Mouse (Mus musculus) midbrain, embryonic 11.5 days (tissue): ENCODE measurements around the gene Fer1l4. TPM values are rescaled to one million over a fixed set of nuclear protein-coding genes. Genes with fewer than 3 reads are reported as not detected.

ENCODE experiments used
- ATAC-seq: fragments of 200-750 bp; cut with Nextera tagmentation; 2 replicates; pipeline ENCODE4 v1.8.0; 2017; ENCODE audit warnings: moderate TSS enrichment, moderate library complexity; ENCODE audit not compliant: low FRiP score
- DNase-seq: peaks from one replicate; pipeline ENCODE4 v3.0.0; 2015; ENCODE audit warnings: low spot score; ENCODE audit errors: missing footprints
- H3K27ac ChIP-seq: fragments of 300-500 bp; sonication (generic); 2 replicates; pipeline ENCODE4 v1.5.1; 2014; ENCODE audit warnings: low read depth, low read length
- H3K27me3 ChIP-seq: fragments of 300-500 bp; sonication (generic); 2 replicates; pipeline ENCODE4 v1.6.1; 2014; ENCODE audit warnings: mild to moderate bottlenecking, low read length, moderate library complexity, mixed read lengths; ENCODE audit not compliant: control insufficient read depth, insufficient read depth
- H3K36me3 ChIP-seq: fragments of 300-500 bp; sonication (generic); 2 replicates; pipeline ENCODE4 v1.6.1; 2014; ENCODE audit warnings: mild to moderate bottlenecking, low read length, moderate library complexity, mixed read lengths; ENCODE audit not compliant: control insufficient read depth, insufficient read depth
- H3K4me1 ChIP-seq: fragments of 300-500 bp; sonication (generic); 2 replicates; pipeline ENCODE4 v1.6.1; 2014; ENCODE audit warnings: low read length; ENCODE audit not compliant: control insufficient read depth, insufficient read depth
- H3K4me2 ChIP-seq: fragments of 300-500 bp; sonication (generic); 2 replicates; pipeline ENCODE4 v1.6.1; 2014; ENCODE audit warnings: mild to moderate bottlenecking, moderate library complexity
- H3K4me3 ChIP-seq: fragments of 300-500 bp; sonication (generic); 2 replicates; pipeline ENCODE4 v1.5.1; 2014; ENCODE audit warnings: low read depth, low read length
- H3K9ac ChIP-seq: fragments of 300-500 bp; sonication (generic); 2 replicates; pipeline ENCODE4 v1.6.1; 2014; ENCODE audit warnings: low read length
- H3K9me3 ChIP-seq: fragments of 300-500 bp; sonication (generic); 2 replicates; pipeline ENCODE4 v1.6.1; 2016; ENCODE audit warnings: low read length; ENCODE audit not compliant: control insufficient read depth
- WGBS: fragments of 180-500 bp; shearing (Covaris S2); extraction: QIAGEN DNeasy Blood & Tissue Kit; methylation state at CpG from one replicate; pipeline ENCODE4 v1.1.7; 2014; 5-methylcytosine and 5-hydroxymethylcytosine counted together
- polyA plus RNA-seq: library from polyadenylated mRNA; unstranded; fragments of >200 nt; fragmentation: Nextera tagmentation; extraction: Ambion mirVana; gene quantifications from 2 replicates; pipeline ENCODE4 v1.2.1, GENCODE M21; 2014

Gene Fer1l4
- not detected in 2 replicates for polyA plus RNA-seq

DNA sequence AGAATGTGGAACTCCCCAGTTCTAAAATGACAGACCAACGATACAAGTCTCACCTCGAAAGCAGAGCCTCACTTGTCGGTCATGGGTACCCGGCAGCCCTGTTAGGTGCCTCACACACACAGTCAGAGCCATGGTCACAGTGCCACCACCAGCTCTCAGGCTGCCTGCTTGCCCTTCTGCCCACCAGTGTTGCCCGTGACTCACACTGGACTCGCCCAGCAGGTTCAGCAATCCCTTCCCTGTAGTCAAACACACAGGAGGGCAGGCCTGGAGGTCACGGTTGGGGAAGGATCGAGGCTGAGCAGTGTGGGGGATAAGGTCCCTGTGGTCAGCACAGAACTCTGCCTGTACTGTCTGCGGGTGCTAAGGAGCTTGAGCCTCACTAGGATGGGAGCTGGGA is at the start of gene Fer1l4:
Gene Fer1l4, minus strand, starts transcription at position 132 of the 400 bp plus-strand sequence.
- Histone ChIP-seq H3K4me3 (no peak within 1 kb of the TSS), H3K27me3 (no peaks in the 10 kb centered on the region), H3K4me2 (no peak within 1 kb of the TSS), H3K9ac (no peak within 1 kb of the TSS), H3K9me3 (no peaks in the 10 kb centered on the region), H3K27ac (no peak within 1 kb of the TSS), H3K4me1 (no peaks in the 10 kb centered on the region), H3K36me3 (no peaks in the 10 kb centered on the region)
- ATAC-seq: no peak
- 85% methylated on average over 9 of the region's 9 CpGs for WGBS
- no peak for DNase-seq

DNA sequence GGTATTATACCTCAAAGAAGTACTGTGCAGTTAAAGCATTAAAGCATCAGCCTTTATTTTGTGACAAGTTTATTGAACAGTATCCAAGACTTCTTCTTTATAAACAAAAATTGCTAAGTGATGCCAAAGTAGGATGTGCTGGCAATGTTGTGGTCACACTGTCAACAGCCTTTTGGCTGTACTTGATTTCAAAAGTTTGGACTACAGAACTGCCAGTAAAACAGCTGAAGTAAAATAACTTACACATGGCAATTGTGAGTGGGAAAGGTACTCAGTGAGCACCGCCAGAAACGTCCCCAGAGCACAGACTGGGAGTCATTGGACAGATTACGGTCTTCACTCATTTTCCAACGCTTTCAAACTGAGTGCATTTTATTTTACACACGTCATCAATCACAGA is 39.2 kb upstream of the Fer1l4 start:
- Histone ChIP-seq H3K4me3 (no peak overlapping the region), H3K36me3 (peaks cover 3% of the 10 kb centered on the region), H3K27me3 (no peaks in the 10 kb centered on the region), H3K9me3 (no peaks in the 10 kb centered on the region), H3K4me2 (no peak overlapping the region), H3K4me1 (peaks cover 9% of the 10 kb centered on the region), H3K9ac (no peak overlapping the region), H3K27ac (no peak overlapping the region)
- DNase-seq (no peak), ATAC-seq (no peak)
- WGBS: 95% methylated on average over 5 of the region's 5 CpGs

- ATAC-seq (peak; percentile 78), DNase-seq (no peak)
- peaks cover 9% of the 10 kb centered on the region for H3K4me1 ChIP-seq
- H3K36me3 ChIP-seq: no peaks in the 10 kb centered on the region
- no peak overlapping the region for H3K4me2 ChIP-seq
- no peak overlapping the region; the same call in 1 of the 2 replicates for H3K27ac ChIP-seq
- WGBS: 77% methylated on average over 1 of the region's 1 CpGs
- H3K9me3 ChIP-seq: no peaks in the 10 kb centered on the region
- no peak overlapping the region for H3K4me3 ChIP-seq
- H3K9ac ChIP-seq: no peak overlapping the region
- no peaks in the 10 kb centered on the region for H3K27me3 ChIP-seq
Observed at GRCm38 (mm10) chr2:156089799-156090198, 37.1 kb upstream of the Fer1l4 start.

DNA sequence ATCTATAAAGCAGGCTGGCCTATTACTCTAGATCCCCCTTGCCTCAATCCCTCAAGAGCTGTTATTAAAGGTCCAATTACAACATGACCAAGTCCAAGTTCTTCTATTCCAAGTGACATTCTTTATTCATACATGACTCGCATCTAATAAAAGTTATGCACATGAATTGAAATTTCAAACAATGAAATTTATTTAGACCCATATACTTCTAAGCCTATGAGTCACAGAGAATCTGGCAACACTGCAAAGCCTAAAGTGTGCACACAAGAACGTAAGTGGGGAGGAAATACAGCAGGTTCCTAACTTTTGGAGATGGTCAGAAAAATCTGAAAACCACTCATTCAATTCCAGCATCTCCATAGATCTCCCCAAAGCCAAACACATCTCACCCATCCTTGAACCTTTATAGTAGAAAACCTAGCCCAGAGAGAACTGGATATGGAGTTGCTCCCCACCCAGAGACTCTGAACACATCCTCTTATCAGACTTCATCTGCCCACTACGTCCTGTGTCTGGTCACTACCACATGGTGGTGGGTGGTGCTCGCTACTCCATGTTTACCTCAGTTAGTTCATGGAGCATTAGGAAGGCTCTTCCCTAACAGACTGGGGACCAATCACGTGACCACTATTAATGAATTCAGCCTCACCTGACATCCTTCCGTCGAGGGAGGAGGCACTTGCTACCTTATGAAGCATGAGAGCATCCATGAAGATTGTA is 34.8 kb upstream of the Fer1l4 start:
- 92% methylated on average over 7 of the region's 7 CpGs for WGBS
- ATAC-seq: no peak
- Histone ChIP-seq H3K9ac (no peak overlapping the region), H3K9me3 (no peaks in the 10 kb centered on the region), H3K36me3 (no peaks in the 10 kb centered on the region), H3K4me3 (no peak overlapping the region), H3K27me3 (no peaks in the 10 kb centered on the region), H3K4me1 (peaks cover 9% of the 10 kb centered on the region), H3K4me2 (no peak overlapping the region), H3K27ac (no peak overlapping the region)
- DNase-seq: no peak

DNA sequence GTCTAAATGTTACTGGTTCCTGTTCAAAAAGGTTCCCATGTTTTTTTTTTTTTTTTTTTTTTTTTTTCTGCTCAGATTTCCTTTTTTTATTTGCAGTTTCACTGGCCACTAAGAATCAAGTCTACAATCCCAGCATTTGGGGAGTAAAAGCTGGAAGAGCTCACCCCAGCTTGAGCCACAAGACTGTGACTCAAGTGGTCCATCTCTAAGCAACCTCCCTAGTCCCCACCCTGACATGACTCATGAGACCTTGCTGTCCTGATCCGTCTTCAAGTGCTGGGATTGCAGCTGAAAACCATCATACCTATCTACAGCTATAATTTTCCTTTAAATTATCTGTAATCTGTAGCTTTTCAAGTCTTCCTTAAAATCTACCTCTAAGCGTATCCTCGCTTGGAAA is 31.8 kb upstream of the Fer1l4 start:
- H3K4me3 ChIP-seq: no peak overlapping the region
- no peaks in the 10 kb centered on the region for H3K4me1 ChIP-seq
- H3K9ac ChIP-seq: no peak overlapping the region
- 93% methylated on average over 3 of the region's 3 CpGs for WGBS
- DNase-seq (no peak), ATAC-seq (no peak)
- no peaks in the 10 kb centered on the region for H3K27me3 ChIP-seq
- no peak overlapping the region for H3K27ac ChIP-seq
- no peaks in the 10 kb centered on the region for H3K36me3 ChIP-seq
- H3K4me2 ChIP-seq: no peak overlapping the region
- no peaks in the 10 kb centered on the region for H3K9me3 ChIP-seq

- DNase-seq: no peak
- Histone ChIP-seq H3K4me1 (no peaks in the 10 kb centered on the region), H3K9ac (no peak overlapping the region), H3K27me3 (no peaks in the 10 kb centered on the region), H3K4me3 (no peak overlapping the region), H3K27ac (no peak overlapping the region), H3K9me3 (no peaks in the 10 kb centered on the region), H3K36me3 (peaks cover 20% of the 10 kb centered on the region), H3K4me2 (no peak overlapping the region)
- 89% methylated on average over 7 of the region's 7 CpGs for WGBS
- no peak for ATAC-seq
Observed at GRCm38 (mm10) chr2:156080391-156080790, 27.6 kb upstream of the Fer1l4 start.

- Histone ChIP-seq H3K4me2 (no peak overlapping the region), H3K27me3 (no peaks in the 10 kb centered on the region), H3K9me3 (no peaks in the 10 kb centered on the region), H3K9ac (no peak overlapping the region), H3K27ac (no peak overlapping the region), H3K4me1 (no peaks in the 10 kb centered on the region), H3K4me3 (no peak overlapping the region), H3K36me3 (peaks cover 21% of the 10 kb centered on the region)
- DNase-seq (no peak), ATAC-seq (no peak)
- WGBS: 70% methylated on average over 4 of the region's 4 CpGs
Observed at GRCm38 (mm10) chr2:156079674-156080073, 26.9 kb upstream of the Fer1l4 start.

- H3K9me3 ChIP-seq: no peaks in the 10 kb centered on the region
- peaks cover 21% of the 10 kb centered on the region for H3K36me3 ChIP-seq
- DNase-seq (no peak), ATAC-seq (no peak)
- H3K9ac ChIP-seq: no peak overlapping the region
- no peak overlapping the region for H3K27ac ChIP-seq
- WGBS: 92% methylated on average over 8 of the region's 8 CpGs
- H3K4me1 ChIP-seq: no peaks in the 10 kb centered on the region
- H3K4me3 ChIP-seq: no peak overlapping the region
- no peaks in the 10 kb centered on the region for H3K27me3 ChIP-seq
- no peak overlapping the region for H3K4me2 ChIP-seq
Observed at GRCm38 (mm10) chr2:156079183-156079560, 26.4 kb upstream of the Fer1l4 start.

- H3K36me3 ChIP-seq: peaks cover 25% of the 10 kb centered on the region
- H3K27me3 ChIP-seq: no peaks in the 10 kb centered on the region
- no peak overlapping the region for H3K27ac ChIP-seq
- no peaks in the 10 kb centered on the region for H3K9me3 ChIP-seq
- 91% methylated on average over 16 of the region's 16 CpGs for WGBS
- H3K4me2 ChIP-seq: no peak overlapping the region
- DNase-seq (no peak), ATAC-seq (no peak)
- no peaks in the 10 kb centered on the region for H3K4me1 ChIP-seq
- H3K4me3 ChIP-seq: no peak overlapping the region
- H3K9ac ChIP-seq: no peak overlapping the region
Observed at GRCm38 (mm10) chr2:156078421-156079182, 25.9 kb upstream of the Fer1l4 start.
